Mouse (Mus musculus): ENCODE measurements at regions not wholly inside any gene's neighbourhood (a gene's known extent, or its start where the extent isn't known, plus 50 kb on each side); places are given as distances from the start of the nearest gene placed in this dataset.

DNA sequence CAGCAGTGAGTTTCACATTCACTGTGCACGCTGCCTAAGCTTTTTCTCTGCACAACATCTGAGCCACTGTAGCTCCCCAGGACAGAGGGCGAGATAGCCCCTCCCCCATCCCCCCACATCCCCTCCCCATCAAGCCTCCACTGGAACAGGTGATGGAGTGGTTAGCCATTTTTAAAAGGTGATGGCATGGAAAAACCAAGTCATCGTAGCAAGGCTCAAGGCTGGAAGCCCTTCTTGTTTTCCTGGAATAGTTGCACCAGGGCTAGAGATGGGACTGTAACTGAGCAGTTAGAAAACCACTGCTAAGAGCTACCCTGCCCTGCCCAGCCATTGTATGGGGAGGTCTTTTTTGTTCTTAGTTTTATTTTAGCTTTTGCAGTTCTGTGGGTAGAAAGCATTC is 209.1 kb upstream of the Rreb1 start:
- Histone ChIP-seq H3K4me1 (ENCODE audit: insufficient read depth) (no peaks in the 10 kb centered on the region), H3K4me2 (no peak overlapping the region), H3K9ac (no peak overlapping the region), H3K27ac (ENCODE audit: low read depth) (no peak overlapping the region), H3K4me3 (ENCODE audit: low read depth, low read length) (no peak overlapping the region), H3K27me3 (ENCODE audit: insufficient read depth, low read length) (no peaks in the 10 kb centered on the region), H3K9me3 (ENCODE audit: low read depth, low read length) (no peaks in the 10 kb centered on the region), H3K36me3 (ENCODE audit: insufficient read depth) (no peaks in the 10 kb centered on the region)
- ATAC-seq (ENCODE audit: insufficient read depth): no peak
- WGBS: 68% methylated on average over 3 of the region's 3 CpGs
- TF ChIP-seq CTCF (IDR thresholded peaks at IDR 0.05; ENCODE audit: low read depth): no peak
- no peak for DNase-seq

DNA sequence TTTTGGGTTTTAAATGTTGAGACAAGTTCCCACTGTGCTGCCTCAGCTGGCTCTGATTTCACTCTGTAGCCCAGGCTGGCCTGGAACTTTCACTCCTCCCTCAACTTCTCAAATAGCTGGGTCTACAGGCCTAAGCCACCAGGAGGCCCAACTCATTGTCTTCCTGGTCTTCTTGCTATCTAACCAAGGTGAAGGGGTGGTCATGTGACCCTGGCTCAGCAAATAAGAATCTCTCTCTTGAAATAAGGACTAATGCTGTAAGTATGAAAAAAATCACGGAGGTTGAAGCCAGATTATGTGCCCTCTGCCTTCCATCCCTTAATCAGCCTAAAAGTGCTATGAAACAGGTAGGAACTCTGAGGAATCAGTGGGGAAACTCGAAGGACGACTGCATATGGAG is 208.7 kb upstream of the Rreb1 start:
- Histone ChIP-seq H3K36me3 (ENCODE audit: insufficient read depth) (no peaks in the 10 kb centered on the region), H3K27ac (ENCODE audit: low read depth) (no peak overlapping the region), H3K9ac (no peak overlapping the region), H3K4me2 (no peak overlapping the region), H3K27me3 (ENCODE audit: insufficient read depth, low read length) (no peaks in the 10 kb centered on the region), H3K9me3 (ENCODE audit: low read depth, low read length) (no peaks in the 10 kb centered on the region), H3K4me3 (ENCODE audit: low read depth, low read length) (no peak overlapping the region), H3K4me1 (ENCODE audit: insufficient read depth) (no peaks in the 10 kb centered on the region)
- no peak for TF ChIP-seq CTCF (IDR thresholded peaks at IDR 0.05; ENCODE audit: low read depth)
- DNase-seq: no peak
- 76% methylated on average over 3 of the region's 3 CpGs for WGBS
- no peak for ATAC-seq (ENCODE audit: insufficient read depth)

DNA sequence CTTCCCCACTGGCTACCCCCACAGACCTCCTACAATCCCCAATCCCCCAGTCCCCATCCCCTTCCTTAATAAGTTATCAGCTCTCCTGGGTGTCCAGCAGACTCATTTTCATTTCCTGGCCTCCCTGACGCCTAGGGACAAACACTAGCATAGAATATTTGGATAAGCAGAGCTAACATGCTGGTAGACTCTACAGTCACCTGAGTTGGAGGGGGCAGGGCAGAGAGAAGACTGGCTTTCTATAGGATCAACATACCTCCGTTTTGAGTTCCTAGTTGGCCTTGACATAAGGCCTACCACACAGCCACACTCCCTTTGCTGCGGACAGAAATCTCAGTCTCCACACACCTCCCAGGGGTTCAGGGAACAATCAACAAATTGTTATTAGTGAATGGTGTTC is 205.2 kb upstream of the Rreb1 start:
- H3K9me3 ChIP-seq (ENCODE audit: low read depth, low read length): no peaks in the 10 kb centered on the region
- H3K4me2 ChIP-seq: no peak overlapping the region
- DNase-seq (no peak), ATAC-seq (ENCODE audit: insufficient read depth) (no peak)
- no peak overlapping the region for H3K27ac ChIP-seq (ENCODE audit: low read depth)
- H3K4me3 ChIP-seq (ENCODE audit: low read depth, low read length): no peak overlapping the region
- TF ChIP-seq CTCF (IDR thresholded peaks at IDR 0.05; ENCODE audit: low read depth): no peak
- no peaks in the 10 kb centered on the region for H3K36me3 ChIP-seq (ENCODE audit: insufficient read depth)
- no peaks in the 10 kb centered on the region for H3K4me1 ChIP-seq (ENCODE audit: insufficient read depth)
- WGBS: 38% methylated on average over 3 of the region's 3 CpGs
- H3K27me3 ChIP-seq (ENCODE audit: insufficient read depth, low read length): no peaks in the 10 kb centered on the region
- no peak overlapping the region for H3K9ac ChIP-seq

DNA sequence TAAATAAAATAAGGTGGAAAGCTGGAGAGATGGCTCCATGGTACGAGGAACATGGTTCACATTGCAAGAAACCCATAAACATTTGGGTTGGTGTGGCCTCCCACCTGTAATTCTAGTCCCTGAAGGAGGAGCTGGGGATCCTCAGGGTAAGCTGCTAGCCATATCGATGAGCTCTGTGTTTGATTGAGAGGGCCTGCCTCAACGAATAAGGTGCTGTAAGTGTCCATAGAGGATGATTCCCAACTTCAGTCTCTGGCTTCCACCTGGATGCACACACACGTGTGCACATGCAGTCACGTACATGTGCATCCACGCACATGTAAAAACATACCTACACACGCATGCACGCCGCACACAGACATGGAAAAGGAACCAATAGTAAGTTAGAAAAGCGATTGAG is 199.0 kb upstream of the Rreb1 start:
- TF ChIP-seq CTCF (IDR thresholded peaks at IDR 0.05; ENCODE audit: low read depth): no peak
- Histone ChIP-seq H3K4me2 (no peak overlapping the region), H3K9ac (no peak overlapping the region), H3K27ac (ENCODE audit: low read depth) (no peak overlapping the region), H3K36me3 (ENCODE audit: insufficient read depth) (no peaks in the 10 kb centered on the region), H3K27me3 (ENCODE audit: insufficient read depth, low read length) (no peaks in the 10 kb centered on the region), H3K4me1 (ENCODE audit: insufficient read depth) (no peaks in the 10 kb centered on the region), H3K9me3 (ENCODE audit: low read depth, low read length) (no peaks in the 10 kb centered on the region), H3K4me3 (ENCODE audit: low read depth, low read length) (no peak overlapping the region)
- 86% methylated on average over 10 of the region's 10 CpGs for WGBS
- no peak for DNase-seq
- no peak for ATAC-seq (ENCODE audit: insufficient read depth)

DNA sequence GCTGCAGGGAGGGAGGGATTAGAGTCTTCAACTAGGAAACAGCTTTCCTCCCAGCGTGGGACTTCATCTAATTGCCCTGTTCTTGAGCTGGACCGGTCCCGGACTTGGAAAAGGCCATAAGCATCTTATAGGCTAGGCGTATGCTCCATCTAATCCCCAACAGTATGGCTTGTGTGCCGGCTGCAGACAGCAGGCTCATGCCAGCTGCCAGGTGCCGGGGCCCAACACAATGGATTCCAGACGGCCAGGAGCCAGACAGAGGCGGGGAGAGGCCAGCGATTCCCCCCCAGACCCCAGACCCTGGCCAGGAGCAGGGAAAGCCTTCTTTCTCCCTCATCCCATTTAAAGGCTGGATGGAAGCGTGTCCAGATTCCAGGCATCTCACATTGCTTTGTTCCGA is 198.4 kb upstream of the Rreb1 start:
- 63% methylated on average over 11 of the region's 11 CpGs for WGBS
- no peaks in the 10 kb centered on the region for H3K27me3 ChIP-seq (ENCODE audit: insufficient read depth, low read length)
- no peak overlapping the region for H3K27ac ChIP-seq (ENCODE audit: low read depth)
- H3K9ac ChIP-seq: no peak overlapping the region
- TF ChIP-seq CTCF (IDR thresholded peaks at IDR 0.05; ENCODE audit: low read depth): no peak
- H3K36me3 ChIP-seq (ENCODE audit: insufficient read depth): no peaks in the 10 kb centered on the region
- H3K9me3 ChIP-seq (ENCODE audit: low read depth, low read length): no peaks in the 10 kb centered on the region
- DNase-seq (no peak), ATAC-seq (ENCODE audit: insufficient read depth) (no peak)
- no peak overlapping the region for H3K4me3 ChIP-seq (ENCODE audit: low read depth, low read length)
- no peak overlapping the region for H3K4me2 ChIP-seq
- no peaks in the 10 kb centered on the region for H3K4me1 ChIP-seq (ENCODE audit: insufficient read depth)

DNA sequence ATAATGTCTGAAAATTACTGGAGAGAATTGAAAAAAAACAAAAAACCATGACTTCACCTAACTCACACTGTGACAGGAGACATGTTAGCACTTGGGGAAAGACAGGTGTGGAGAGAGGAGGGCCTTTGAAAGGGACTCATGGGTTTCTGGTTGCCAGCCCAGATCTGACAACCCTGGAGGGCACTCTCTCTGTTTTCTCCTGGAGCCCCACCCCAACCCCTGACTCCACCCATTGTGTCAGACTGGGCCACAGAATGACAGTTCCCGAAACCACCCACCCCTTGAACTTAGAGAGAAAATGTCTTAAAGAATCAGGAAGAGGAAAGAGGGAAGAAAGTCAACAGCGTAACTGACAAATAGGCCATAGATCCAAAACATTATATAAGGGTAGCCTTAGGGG is 197.4 kb upstream of the Rreb1 start:
- H3K27ac ChIP-seq (ENCODE audit: low read depth): no peak overlapping the region
- no peaks in the 10 kb centered on the region for H3K36me3 ChIP-seq (ENCODE audit: insufficient read depth)
- WGBS: 88% methylated on average over 2 of the region's 2 CpGs
- no peak for DNase-seq
- no peaks in the 10 kb centered on the region for H3K27me3 ChIP-seq (ENCODE audit: insufficient read depth, low read length)
- H3K4me1 ChIP-seq (ENCODE audit: insufficient read depth): no peaks in the 10 kb centered on the region
- H3K9me3 ChIP-seq (ENCODE audit: low read depth, low read length): no peaks in the 10 kb centered on the region
- no peak for TF ChIP-seq CTCF (IDR thresholded peaks at IDR 0.05; ENCODE audit: low read depth)
- H3K4me3 ChIP-seq (ENCODE audit: low read depth, low read length): no peak overlapping the region
- H3K9ac ChIP-seq: no peak overlapping the region
- no peak for ATAC-seq (ENCODE audit: insufficient read depth)
- no peak overlapping the region for H3K4me2 ChIP-seq

DNA sequence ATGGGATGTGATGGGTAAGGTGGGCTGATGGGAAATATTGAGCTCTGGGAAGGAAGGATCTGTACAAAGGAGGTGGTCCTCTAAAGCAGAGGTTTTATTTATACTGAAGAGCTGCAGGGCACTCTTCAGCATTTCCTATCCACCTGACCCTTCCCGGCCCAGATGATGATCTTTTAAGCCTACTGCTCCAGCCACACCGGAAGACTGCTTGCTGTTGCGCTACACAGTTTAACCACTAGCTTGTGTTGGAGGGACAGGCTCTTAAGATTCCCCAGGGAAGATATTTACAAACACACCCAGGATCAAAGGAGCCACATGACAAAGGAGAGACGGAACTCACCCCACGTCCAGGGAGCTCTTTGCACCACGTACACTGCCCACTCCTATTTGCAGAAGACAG is 196.8 kb upstream of the Rreb1 start:
- Histone ChIP-seq H3K36me3 (ENCODE audit: insufficient read depth) (no peaks in the 10 kb centered on the region), H3K4me3 (ENCODE audit: low read depth, low read length) (no peak overlapping the region), H3K27me3 (ENCODE audit: insufficient read depth, low read length) (no peaks in the 10 kb centered on the region), H3K9ac (no peak overlapping the region), H3K4me1 (ENCODE audit: insufficient read depth) (no peaks in the 10 kb centered on the region), H3K4me2 (no peak overlapping the region), H3K9me3 (ENCODE audit: low read depth, low read length) (no peaks in the 10 kb centered on the region), H3K27ac (ENCODE audit: low read depth) (no peak overlapping the region)
- WGBS: 52% methylated on average over 6 of the region's 6 CpGs
- no peak for DNase-seq
- TF ChIP-seq CTCF (IDR thresholded peaks at IDR 0.05; ENCODE audit: low read depth): no peak
- no peak for ATAC-seq (ENCODE audit: insufficient read depth)

DNA sequence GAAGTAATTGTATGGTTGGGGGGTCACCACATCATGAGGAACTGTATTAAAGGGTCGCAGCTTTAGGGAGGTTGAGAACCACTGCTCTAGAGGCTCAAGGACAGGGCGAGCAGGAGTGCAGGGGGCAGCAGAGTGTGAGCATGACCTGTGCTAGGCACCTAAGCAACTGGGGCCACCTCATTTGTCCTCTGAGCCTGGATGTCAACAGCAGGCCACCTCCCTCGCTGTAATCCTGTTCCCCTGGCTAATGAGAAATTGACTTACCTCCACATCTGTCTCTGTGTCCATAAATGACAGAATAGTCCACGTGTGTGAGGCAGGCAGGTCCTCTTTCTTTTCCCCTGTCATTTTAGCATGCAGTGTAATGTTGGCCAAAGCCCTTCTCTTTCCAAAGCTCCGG is 192.7 kb upstream of the Rreb1 start:
- 78% methylated on average over 5 of the region's 5 CpGs for WGBS
- no peak for TF ChIP-seq CTCF (IDR thresholded peaks at IDR 0.05; ENCODE audit: low read depth)

More for the DNA sequence above, 192.7 kb upstream of the Rreb1 start:
- H3K36me3 ChIP-seq (ENCODE audit: insufficient read depth): no peaks in the 10 kb centered on the region
- H3K4me1 ChIP-seq (ENCODE audit: insufficient read depth): no peaks in the 10 kb centered on the region
- H3K27ac ChIP-seq (ENCODE audit: low read depth): no peak overlapping the region
- no peak overlapping the region for H3K4me2 ChIP-seq
- no peak overlapping the region for H3K9ac ChIP-seq
- no peaks in the 10 kb centered on the region for H3K27me3 ChIP-seq (ENCODE audit: insufficient read depth, low read length)
- ATAC-seq (ENCODE audit: insufficient read depth) (no peak), DNase-seq (no peak)
- H3K4me3 ChIP-seq (ENCODE audit: low read depth, low read length): no peak overlapping the region
- no peaks in the 10 kb centered on the region for H3K9me3 ChIP-seq (ENCODE audit: low read depth, low read length)
